Mouse (Mus musculus): ENCODE measurements around the gene 1700029I15Rik. TPM values are rescaled to one million over a fixed set of nuclear protein-coding genes. Genes with fewer than 3 reads are reported as not detected.

Gene 1700029I15Rik
- polyA plus RNA-seq, 1 experiment: 2.0 TPM

DNA sequence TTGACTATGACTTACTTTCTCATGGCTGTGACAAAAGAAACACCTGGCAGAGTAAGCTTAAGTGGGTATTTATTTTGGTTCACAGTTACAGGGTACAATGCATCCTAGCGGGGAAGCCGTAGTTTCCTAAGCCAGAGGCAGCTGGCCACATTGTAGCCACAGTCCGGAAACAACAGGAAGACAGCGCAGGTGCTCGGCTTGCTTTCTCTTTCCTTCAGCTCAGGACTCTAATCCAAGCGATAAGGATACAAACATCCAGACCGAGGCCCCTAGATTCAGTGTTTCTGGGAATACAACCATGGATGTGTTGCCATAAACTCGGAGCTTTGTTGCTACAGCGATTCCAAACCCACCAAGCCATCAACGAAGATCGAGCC, 8.9 kb upstream of the 1700029I15Rik start:
- Histone ChIP-seq H3K36me3 (ENCODE audit: control insufficient read depth, insufficient read depth, low read length) (peaks cover 1% of the 10 kb centered on the region), H3K27me3 (ENCODE audit: control insufficient read depth, insufficient read depth, low read length) (peaks cover 11% of the 10 kb centered on the region), H3K27ac (ENCODE audit: insufficient read depth, low read length) (no peak overlapping the region), H3K4me3 (ENCODE audit: extremely low read depth, insufficient read depth, insufficient read length) (no peak overlapping the region), H3K4me1 (ENCODE audit: control insufficient read depth, insufficient read depth, insufficient read length) (peaks cover 18% of the 10 kb centered on the region)
- 53% methylated on average over 11 of the region's 11 CpGs for WGBS
- no peak for TF ChIP-seq POLR2A (IDR thresholded peaks at IDR 0.05; ENCODE audit: low read depth, low read length)
- TF ChIP-seq CTCF (IDR thresholded peaks at IDR 0.05; ENCODE audit: extremely low read depth, insufficient read depth, insufficient read length, insufficient replicate concordance): no peak
- no peak for DNase-seq (ENCODE audit: low read depth in 1 of 2, low spot score in 2 of 2)

DNA sequence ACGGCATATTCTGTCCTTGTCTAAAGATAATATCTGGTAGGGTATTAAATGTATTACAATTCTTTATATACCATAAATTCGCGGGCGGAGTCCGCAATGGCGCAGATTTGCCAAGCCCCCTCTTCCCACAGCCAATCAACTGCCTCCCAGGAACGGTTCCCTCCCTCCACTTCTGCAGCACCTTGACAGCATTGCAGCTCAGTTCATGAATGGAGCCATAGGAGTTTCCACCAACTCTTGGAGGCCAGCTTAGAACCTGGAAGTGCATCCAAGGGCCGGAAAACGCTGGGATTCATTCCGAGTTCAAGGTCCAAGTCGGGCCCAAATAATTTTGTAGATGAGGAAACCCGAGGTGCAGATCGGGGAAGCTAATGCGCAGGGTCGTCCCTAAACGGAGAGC, 7.8 kb upstream of the 1700029I15Rik start, which contains the start of the genes Pex16 and Large2:
Gene Pex16, plus strand, starts transcription at position 163 of the 400 bp plus-strand sequence.
Gene Large2, minus strand, starts transcription at position 356 of the 400 bp plus-strand sequence.
- peaks cover 11% of the 10 kb centered on the region for H3K27me3 ChIP-seq (ENCODE audit: control insufficient read depth, insufficient read depth, low read length)
- under 1% methylated on average over 16 of the region's 16 CpGs for WGBS
- TF ChIP-seq CTCF (IDR thresholded peaks at IDR 0.05; ENCODE audit: extremely low read depth, insufficient read depth, insufficient read length, insufficient replicate concordance) (no peak), POLR2A (IDR thresholded peaks at IDR 0.05; ENCODE audit: low read depth, low read length) (no peak)
- H3K27ac ChIP-seq (ENCODE audit: insufficient read depth, low read length): peak within 1 kb of the TSS; percentile 76
- peak within 1 kb of the TSS; percentile 90 for H3K4me3 ChIP-seq (ENCODE audit: extremely low read depth, insufficient read depth, insufficient read length)
- peaks cover 12% of the 10 kb centered on the region for H3K36me3 ChIP-seq (ENCODE audit: control insufficient read depth, insufficient read depth, low read length)
- peaks cover 18% of the 10 kb centered on the region for H3K4me1 ChIP-seq (ENCODE audit: control insufficient read depth, insufficient read depth, insufficient read length)
- DNase-seq (ENCODE audit: low read depth in 1 of 2, low spot score in 2 of 2): peak; percentile 29 to 40

DNA sequence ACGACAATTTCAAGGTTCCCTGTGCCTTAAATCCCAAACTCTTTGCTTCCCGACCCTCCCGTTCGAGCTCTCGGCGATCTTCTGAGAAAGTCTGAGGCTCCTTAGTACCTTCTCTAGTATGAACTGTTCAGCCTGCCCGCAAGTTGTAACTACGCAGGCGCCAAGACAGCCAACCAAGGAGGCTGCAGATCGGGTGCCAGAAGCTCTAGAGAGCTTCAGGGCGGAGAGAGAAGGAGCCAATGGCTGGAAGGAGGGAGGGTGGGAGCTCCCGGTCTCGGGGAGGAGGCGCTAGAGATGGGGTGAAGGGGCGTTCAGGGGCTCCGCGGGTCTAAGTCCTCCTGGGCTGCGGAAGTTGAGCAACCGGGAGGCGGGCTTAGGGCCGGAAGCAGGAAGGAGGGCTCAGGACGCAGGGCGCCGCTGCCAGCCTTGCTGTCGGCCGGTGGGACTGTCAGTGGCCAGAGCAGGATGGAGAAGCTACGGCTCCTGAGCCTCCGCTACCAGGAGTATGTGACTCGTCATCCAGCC, 7.2 kb upstream of the 1700029I15Rik start:
- H3K27ac ChIP-seq (ENCODE audit: insufficient read depth, low read length): peak overlapping the region; percentile 76
- peak overlapping the region; percentile 90 for H3K4me3 ChIP-seq (ENCODE audit: extremely low read depth, insufficient read depth, insufficient read length)
- under 1% methylated on average over 29 of the region's 29 CpGs for WGBS

DNA sequence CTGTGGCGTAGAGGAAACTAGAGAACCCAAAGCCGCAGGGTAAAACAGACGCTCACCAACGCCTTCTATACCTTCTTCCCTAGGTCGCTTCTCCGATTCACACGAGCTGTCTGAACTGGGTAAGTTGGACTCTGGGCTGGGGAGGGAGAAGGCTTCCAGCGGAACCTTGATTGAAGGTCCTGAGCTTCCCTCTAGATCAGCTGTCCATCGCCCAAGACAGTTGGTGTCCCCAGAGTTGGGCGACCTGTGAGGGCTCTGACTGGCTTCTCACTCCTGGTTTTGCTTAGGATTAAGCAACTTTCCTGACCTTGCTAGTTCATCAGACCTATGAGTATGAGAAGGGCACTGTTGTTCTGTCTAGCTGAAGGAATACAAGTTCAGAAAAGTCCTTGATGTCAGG, 6.5 kb upstream of the 1700029I15Rik start:
- Histone ChIP-seq H3K36me3 (ENCODE audit: control insufficient read depth, insufficient read depth, low read length) (peaks cover 22% of the 10 kb centered on the region), H3K27ac (ENCODE audit: insufficient read depth, low read length) (peak overlapping the region; percentile 76; the same call in 1 of the 2 replicates), H3K4me3 (ENCODE audit: extremely low read depth, insufficient read depth, insufficient read length) (peak overlapping the region; percentile 90), H3K4me1 (ENCODE audit: control insufficient read depth, insufficient read depth, insufficient read length) (peaks cover 11% of the 10 kb centered on the region), H3K27me3 (ENCODE audit: control insufficient read depth, insufficient read depth, low read length) (peaks cover 4% of the 10 kb centered on the region)
- no peak for TF ChIP-seq CTCF (IDR thresholded peaks at IDR 0.05; ENCODE audit: extremely low read depth, insufficient read depth, insufficient read length, insufficient replicate concordance)
- TF ChIP-seq POLR2A (IDR thresholded peaks at IDR 0.05; ENCODE audit: low read depth, low read length): no peak
- 6% methylated on average over 10 of the region's 10 CpGs for WGBS
- DNase-seq (ENCODE audit: low read depth in 1 of 2, low spot score in 2 of 2): no peak

More for the DNA sequence above, 7.2 kb upstream of the 1700029I15Rik start:
- Histone ChIP-seq H3K36me3 (ENCODE audit: control insufficient read depth, insufficient read depth, low read length) (peaks cover 16% of the 10 kb centered on the region), H3K4me1 (ENCODE audit: control insufficient read depth, insufficient read depth, insufficient read length) (peaks cover 18% of the 10 kb centered on the region), H3K27me3 (ENCODE audit: control insufficient read depth, insufficient read depth, low read length) (peaks cover 7% of the 10 kb centered on the region)
- TF ChIP-seq POLR2A (IDR thresholded peaks at IDR 0.05; ENCODE audit: low read depth, low read length): peak; percentile 82
- TF ChIP-seq CTCF (IDR thresholded peaks at IDR 0.05; ENCODE audit: extremely low read depth, insufficient read depth, insufficient read length, insufficient replicate concordance): no peak
- peak; percentile 93 to 95 for DNase-seq (ENCODE audit: low read depth in 1 of 2, low spot score in 2 of 2)

DNA sequence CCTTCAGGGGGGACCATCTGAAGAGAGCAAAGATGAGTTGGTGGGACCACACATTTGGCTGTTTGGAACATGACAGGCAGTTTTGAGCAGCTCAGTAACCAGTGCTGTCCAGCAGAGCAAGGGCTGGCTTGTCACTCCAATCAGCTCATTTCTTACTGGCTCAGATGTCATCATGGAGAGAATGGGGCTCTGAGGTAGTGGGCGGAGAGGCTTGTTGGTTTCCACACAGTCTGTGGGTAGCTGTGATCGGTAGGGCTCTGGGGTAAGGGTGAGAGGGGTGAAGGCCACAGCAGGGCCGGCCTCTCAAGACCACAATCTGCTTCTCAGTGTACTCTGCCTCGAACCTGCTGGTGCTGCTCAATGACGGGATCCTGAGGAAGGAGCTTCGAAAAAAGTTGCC, 6.0 kb upstream of the 1700029I15Rik start:
- 85% methylated on average over 6 of the region's 6 CpGs for WGBS
- Histone ChIP-seq H3K4me3 (ENCODE audit: extremely low read depth, insufficient read depth, insufficient read length) (peak overlapping the region; percentile 90; the same call in 1 of the 2 replicates), H3K27me3 (ENCODE audit: control insufficient read depth, insufficient read depth, low read length) (no peaks in the 10 kb centered on the region), H3K27ac (ENCODE audit: insufficient read depth, low read length) (no peak overlapping the region), H3K4me1 (ENCODE audit: control insufficient read depth, insufficient read depth, insufficient read length) (peaks cover 8% of the 10 kb centered on the region; the same call in 1 of the 2 replicates), H3K36me3 (ENCODE audit: control insufficient read depth, insufficient read depth, low read length) (peaks cover 25% of the 10 kb centered on the region)
- DNase-seq (ENCODE audit: low read depth in 1 of 2, low spot score in 2 of 2): no peak
- TF ChIP-seq POLR2A (IDR thresholded peaks at IDR 0.05; ENCODE audit: low read depth, low read length) (no peak), CTCF (IDR thresholded peaks at IDR 0.05; ENCODE audit: extremely low read depth, insufficient read depth, insufficient read length, insufficient replicate concordance) (no peak)

DNA sequence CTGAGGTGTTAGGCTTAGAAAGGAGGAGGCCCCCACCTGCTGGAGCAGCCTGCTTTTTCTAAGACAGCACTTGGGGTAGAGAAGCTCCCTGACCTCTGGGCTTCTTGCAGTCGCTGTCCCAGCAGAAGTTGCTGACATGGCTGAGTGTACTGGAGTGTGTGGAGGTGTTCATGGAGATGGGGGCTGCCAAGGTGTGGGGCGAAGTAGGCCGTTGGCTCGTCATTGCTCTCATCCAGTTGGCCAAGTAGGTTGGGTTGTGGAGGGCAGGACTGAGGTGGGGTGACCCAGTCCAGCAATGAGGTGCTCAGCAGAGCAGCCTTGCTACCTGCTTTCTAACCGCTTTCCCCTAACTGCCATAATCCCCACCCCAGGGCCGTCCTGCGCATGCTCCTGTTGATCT, 5.0 kb upstream of the 1700029I15Rik start:
- Histone ChIP-seq H3K27ac (ENCODE audit: insufficient read depth, low read length) (no peak overlapping the region), H3K36me3 (ENCODE audit: control insufficient read depth, insufficient read depth, low read length) (peaks cover 27% of the 10 kb centered on the region), H3K4me3 (ENCODE audit: extremely low read depth, insufficient read depth, insufficient read length) (no peak overlapping the region), H3K4me1 (ENCODE audit: control insufficient read depth, insufficient read depth, insufficient read length) (peaks cover 8% of the 10 kb centered on the region; the same call in 1 of the 2 replicates), H3K27me3 (ENCODE audit: control insufficient read depth, insufficient read depth, low read length) (no peaks in the 10 kb centered on the region)
- no peak for DNase-seq (ENCODE audit: low read depth in 1 of 2, low spot score in 2 of 2)
- no peak for TF ChIP-seq CTCF (IDR thresholded peaks at IDR 0.05; ENCODE audit: extremely low read depth, insufficient read depth, insufficient read length, insufficient replicate concordance)
- no peak for TF ChIP-seq POLR2A (IDR thresholded peaks at IDR 0.05; ENCODE audit: low read depth, low read length)
- WGBS: 89% methylated on average over 7 of the region's 7 CpGs
